Mouse (Mus musculus) lung, postnatal 0 days (tissue): Measurements from ENCODE around the gene Rad52. TPM values are rescaled to one million over a fixed set of nuclear protein-coding genes. Genes with fewer than 3 reads are reported as not detected.
A peak's percentile ranks its signal among the peaks of the same experiment; 100 is the strongest.

Experiments
- ATAC-seq: fragments of 200-750 bp; cut with Nextera tagmentation; 2 replicates; pipeline ENCODE4 v1.8.0; 2017; ENCODE audit warnings: moderate library complexity
- DNase-seq: peaks from one replicate; pipeline ENCODE4 v3.0.0-alpha.2; 2016; ENCODE audit warnings: low spot score
- H3K27ac ChIP-seq: fragments of 300-500 bp; sonication (generic); 2 replicates; pipeline ENCODE4 v1.5.1; 2014; ENCODE audit warnings: antibody characterized with exemption, mild to moderate bottlenecking, low read length, mixed read lengths
- H3K27me3 ChIP-seq: fragments of 300-500 bp; sonication (generic); replicated peaks from 2 replicates; pipeline ENCODE4 v1.6.1; 2014; ENCODE audit warnings: low read length, mixed read lengths; ENCODE audit not compliant: insufficient read depth
- H3K36me3 ChIP-seq: fragments of 300-500 bp; sonication (generic); 2 replicates; pipeline ENCODE4 v1.6.1; 2014; ENCODE audit warnings: low read length, mixed read lengths; ENCODE audit not compliant: insufficient read depth
- H3K4me1 ChIP-seq: fragments of 300-500 bp; sonication (generic); 2 replicates; pipeline ENCODE4 v1.6.1; 2014; ENCODE audit warnings: antibody characterized with exemption, low read depth, low read length, mixed read lengths; ENCODE audit not compliant: insufficient read depth
- H3K4me2 ChIP-seq: fragments of 300-500 bp; sonication (generic); replicated peaks from 2 replicates; pipeline ENCODE4 v1.6.1; 2014; ENCODE audit warnings: low read depth, mild to moderate bottlenecking, low read length, moderate library complexity, mixed read lengths
- H3K4me3 ChIP-seq: fragments of 300-500 bp; sonication (generic); 2 replicates; pipeline ENCODE4 v1.5.1; 2014; ENCODE audit warnings: low read depth, low read length
- H3K9ac ChIP-seq: fragments of 300-500 bp; sonication (generic); replicated peaks from 2 replicates; pipeline ENCODE4 v1.6.1; 2014; ENCODE audit warnings: low read depth, mild to moderate bottlenecking
- H3K9me3 ChIP-seq: fragments of 300-500 bp; sonication (generic); 2 replicates; pipeline ENCODE4 v1.6.1; 2016; ENCODE audit warnings: low read length, mixed read lengths
- CTCF ChIP-seq: IDR thresholded peaks from 2 replicates; pipeline ENCODE4 v1.5.1; 2016; ENCODE audit warnings: antibody characterized with exemption, mild to moderate bottlenecking
- EP300 ChIP-seq: IDR thresholded peaks from 2 replicates; pipeline ENCODE4 v1.6.1; 2016; ENCODE audit warnings: antibody characterized with exemption, mild to moderate bottlenecking, control low read depth
- WGBS: fragments of 180-500 bp; shearing (Covaris S2); extraction: QIAGEN DNeasy Blood & Tissue Kit; methylation state at CpG from one replicate; pipeline ENCODE4 v1.1.7; 2014; 5-methylcytosine and 5-hydroxymethylcytosine counted together
- polyA plus RNA-seq: library from polyadenylated mRNA; unstranded; fragments of >200 nt; fragmentation: Nextera tagmentation; extraction: Ambion mirVana; gene quantifications from 2 replicates; pipeline ENCODE4 v1.2.1, GENCODE M21; 2015

Gene Rad52
- polyA plus RNA-seq, 1 experiment from 2014 or later, result 13.7 TPM

GRCm38 (mm10) chr6:119918561-119919181, 16.2 kb downstream of the Rad52 start:
- no peak overlapping the region for H3K27ac ChIP-seq
- ATAC-seq, result no peak
- no peaks in the 10 kb centered on the region for H3K27me3 ChIP-seq
- 74% methylated on average over 16 of the region's 16 CpGs for WGBS
- H3K4me1 ChIP-seq, result no peaks in the 10 kb centered on the region
- peak; percentile 42 for DNase-seq
- no peaks in the 10 kb centered on the region for H3K9me3 ChIP-seq
- peaks cover 32% of the 10 kb centered on the region for H3K36me3 ChIP-seq
- no peak overlapping the region for H3K9ac ChIP-seq
- H3K4me3 ChIP-seq, result no peak overlapping the region
- TF ChIP-seq CTCF, result no peak
- H3K4me2 ChIP-seq, result no peak overlapping the region

GRCm38 (mm10) chr6:119922136-119922535, 19.6 kb downstream of the Rad52 start:
- 82% methylated on average over 3 of the region's 3 CpGs for WGBS
- Histone ChIP-seq H3K27me3 (no peaks in the 10 kb centered on the region), H3K4me1 (no peaks in the 10 kb centered on the region), H3K9ac (no peak overlapping the region), H3K4me3 (no peak overlapping the region), H3K36me3 (peaks cover 37% of the 10 kb centered on the region; the same call in 1 of the 2 replicates), H3K4me2 (no peak overlapping the region), H3K27ac (no peak overlapping the region), H3K9me3 (no peaks in the 10 kb centered on the region)
- DNase-seq (no peak), ATAC-seq (no peak)
- TF ChIP-seq CTCF, result no peak
- TF ChIP-seq EP300, result no peak

- Histone ChIP-seq H3K27me3 (no peaks in the 10 kb centered on the region), H3K4me2 (no peak overlapping the region), H3K36me3 (peaks cover 37% of the 10 kb centered on the region; the same call in 1 of the 2 replicates), H3K4me3 (no peak overlapping the region), H3K27ac (no peak overlapping the region), H3K9me3 (no peaks in the 10 kb centered on the region), H3K4me1 (no peaks in the 10 kb centered on the region), H3K9ac (no peak overlapping the region)
- 88% methylated on average over 4 of the region's 4 CpGs for WGBS
- TF ChIP-seq EP300 (no peak), CTCF (no peak)
- DNase-seq (no peak), ATAC-seq (no peak)
Measured at GRCm38 (mm10) chr6:119922544-119922943, 20.0 kb downstream of the Rad52 start.

- no peak for TF ChIP-seq EP300
- TF ChIP-seq CTCF, result peak; percentile 64
- no peaks in the 10 kb centered on the region for H3K9me3 ChIP-seq
- H3K4me2 ChIP-seq, result no peak overlapping the region
- H3K4me3 ChIP-seq, result no peak overlapping the region
- no peaks in the 10 kb centered on the region for H3K27me3 ChIP-seq
- 35% methylated on average over 4 of the region's 4 CpGs for WGBS
- H3K4me1 ChIP-seq, result no peaks in the 10 kb centered on the region
- no peak overlapping the region for H3K27ac ChIP-seq
- ATAC-seq (peak; percentile 63), DNase-seq (peak; percentile 74)
- peaks cover 28% of the 10 kb centered on the region; the same call in 1 of the 2 replicates for H3K36me3 ChIP-seq
- H3K9ac ChIP-seq, result no peak overlapping the region
Measured at GRCm38 (mm10) chr6:119924235-119925005, 21.9 kb downstream of the Rad52 start.

Other genes with a start within 250 kb of the Rad52 start
- 9.9 and 12.8 TPM in 2 replicates for gene Erc1, start 54.5 kb upstream of the Rad52 start, polyA plus RNA-seq
- gene Wnk1, start 136.0 kb downstream of the Rad52 start, polyA plus RNA-seq, result 72.7 and 95.8 TPM in 2 replicates
- gene Ninj2, start 190.7 kb downstream of the Rad52 start, polyA plus RNA-seq, result 0.23 and 0.44 TPM in 2 replicates